Mouse (Mus musculus) CD4-positive helper T cell, adult 2 months (primary cell): ENCODE data around the gene Pex16.
"Not testable (repeated sequence)": the region's sequence is repeated elsewhere in the genome, so short reads cannot be mapped to it uniquely, and the experiment has no call there.

Source experiments
- DNase-seq: peaks from one replicate; pipeline ENCODE4 v3.0.0-alpha.2; 2012; ENCODE audit warnings: low read depth, missing footprints, low spot score

Pex16 gene

GRCm38 (mm10) chr2:92388081-92388517 is 13.6 kb downstream of the Pex16 start:
- DNase-seq: no peak

GRCm38 (mm10) chr2:92388891-92389641 is 14.6 kb downstream of the Pex16 start:
- peak; percentile 68 for DNase-seq

- DNase-seq: no peak
These were observed 15.2 kb downstream of the Pex16 start for GRCm38 (mm10) chr2:92389645-92390044.

- DNase-seq: no peak
These were observed 15.9 kb downstream of the Pex16 start for GRCm38 (mm10) chr2:92390206-92390930.

- no peak for DNase-seq
These were observed 16.6 kb downstream of the Pex16 start for GRCm38 (mm10) chr2:92391116-92391515.

GRCm38 (mm10) chr2:92391703-92392317 is 17.3 kb downstream of the Pex16 start:
- DNase-seq: no peak

GRCm38 (mm10) chr2:92392318-92393264 is 18.1 kb downstream of the Pex16 start:
- DNase-seq: no peak

- no peak for DNase-seq
These were observed 21.1 kb downstream of the Pex16 start for GRCm38 (mm10) chr2:92395535-92395934.

GRCm38 (mm10) chr2:92397436-92397835 is 23.0 kb downstream of the Pex16 start:
- no peak for DNase-seq

GRCm38 (mm10) chr2:92399877-92400276 is 25.4 kb downstream of the Pex16 start:
- not testable (repeated sequence) for DNase-seq

GRCm38 (mm10) chr2:92400682-92401081 is 26.2 kb downstream of the Pex16 start:
- DNase-seq: no peak

- DNase-seq: no peak
These were observed 26.6 kb downstream of the Pex16 start, which contains the start of gene Mapk8ip1 for GRCm38 (mm10) chr2:92401091-92401561. TSS of gene Mapk8ip1 (minus strand) at chr2:92401263.

- no peak for DNase-seq
These were observed 28.3 kb downstream of the Pex16 start for GRCm38 (mm10) chr2:92402591-92403326.

- DNase-seq: no peak
These were observed 29.4 kb downstream of the Pex16 start for GRCm38 (mm10) chr2:92403776-92404319.

- no peak for DNase-seq
These were observed 30.3 kb downstream of the Pex16 start for GRCm38 (mm10) chr2:92404737-92405136.

GRCm38 (mm10) chr2:92405687-92406086 is 31.2 kb downstream of the Pex16 start:
- DNase-seq: no peak

GRCm38 (mm10) chr2:92408309-92409045 is 34.0 kb downstream of the Pex16 start:
- DNase-seq: no peak

- DNase-seq: no peak
These were observed 37.2 kb downstream of the Pex16 start for GRCm38 (mm10) chr2:92411705-92412104.

GRCm38 (mm10) chr2:92421723-92422387 is 47.4 kb downstream of the Pex16 start:
- DNase-seq: no peak
